Mouse (Mus musculus) forebrain, postnatal 0 days (tissue): Measurements from ENCODE around the gene Aup1. TPM values are rescaled to one million over a fixed set of nuclear protein-coding genes. Genes with fewer than 3 reads are reported as not detected.

Experiments used
- ATAC-seq: fragments of 200-750 bp; cut with Nextera tagmentation; 2 replicates; pipeline ENCODE4 v1.8.0; 2017; ENCODE audit warnings: mild to moderate bottlenecking, moderate library complexity
- DNase-seq: peaks from one replicate; pipeline ENCODE4 v3.0.0-alpha.2; 2015
- H3K27ac ChIP-seq: fragments of 300-500 bp; sonication (generic); 2 replicates; pipeline ENCODE4 v1.5.1; 2014; ENCODE audit warnings: low read depth, mild to moderate bottlenecking, antibody characterized with exemption, low read length, moderate library complexity, mixed read lengths
- H3K27me3 ChIP-seq: fragments of 300-500 bp; sonication (generic); 2 replicates; pipeline ENCODE4 v1.6.1; 2014; ENCODE audit warnings: mild to moderate bottlenecking, low read length, mixed read lengths; ENCODE audit not compliant: insufficient read depth
- H3K36me3 ChIP-seq: fragments of 300-500 bp; sonication (generic); 2 replicates; pipeline ENCODE4 v1.6.1; 2014; ENCODE audit warnings: mild to moderate bottlenecking, moderate library complexity; ENCODE audit not compliant: insufficient read depth
- H3K4me1 ChIP-seq: fragments of 300-500 bp; sonication (generic); 2 replicates; pipeline ENCODE4 v1.6.1; 2014; ENCODE audit warnings: antibody characterized with exemption; ENCODE audit not compliant: insufficient read depth
- H3K4me2 ChIP-seq: fragments of 300-500 bp; sonication (generic); 2 replicates; pipeline ENCODE4 v1.6.1; 2014; ENCODE audit warnings: low read depth, mild to moderate bottlenecking, moderate library complexity
- H3K4me3 ChIP-seq: fragments of 300-500 bp; sonication (generic); 2 replicates; pipeline ENCODE4 v1.5.1; 2014; ENCODE audit warnings: low read depth, low read length, mixed read lengths
- H3K9ac ChIP-seq: fragments of 300-500 bp; sonication (generic); 2 replicates; pipeline ENCODE4 v1.6.1; 2014; ENCODE audit warnings: mild to moderate bottlenecking
- H3K9me3 ChIP-seq: fragments of 300-500 bp; sonication (generic); 2 replicates; pipeline ENCODE4 v1.6.1; 2016; ENCODE audit warnings: low read length
- CTCF ChIP-seq: sonication (generic); IDR thresholded peaks from 2 replicates; pipeline ENCODE4 v1.5.1; 2016; ENCODE audit warnings: antibody characterized with exemption, control low read depth, low read depth
- WGBS: fragments of 180-500 bp; shearing (Covaris S2); extraction: QIAGEN DNeasy Blood & Tissue Kit; methylation state at CpG from one replicate; pipeline ENCODE4 v1.1.7; 2014; 5-methylcytosine and 5-hydroxymethylcytosine counted together
- microRNA counts: library from miRNA; unstranded; fragments of <30 nt; microRNA quantifications from one replicate; lab custom pipeline; 2015
- microRNA-seq, 2 experiments: library from miRNA; unstranded; fragments of <30 nt; microRNA quantifications; one replicate each; pipeline ENCODE4; 2016
- polyA plus RNA-seq: library from polyadenylated mRNA; unstranded; fragments of >200 nt; fragmentation: Nextera tagmentation; extraction: Ambion mirVana; gene quantifications from 2 replicates; pipeline ENCODE4 v1.2.1, GENCODE M21; 2015
- total RNA-seq: library from RNA; depleted of rRNA; stranded (reverse); fragments of >200 nt; gene quantifications from 2 replicates; pipeline ENCODE4 v1.2.3, GENCODE M21; 2014; rRNA removed

Gene Aup1
- total and polyA plus RNA-seq, 2 experiments from 2014 or later, result 129 to 146 TPM

- DNase-seq (peak; percentile 74), ATAC-seq (peak; percentile 70)
- WGBS, result 7% methylated on average over 74 of the region's 74 CpGs
- Histone ChIP-seq H3K9me3 (no peaks in the 10 kb centered on the region), H3K36me3 (no peaks in the 10 kb centered on the region; the same call in 1 of the 2 replicates), H3K4me2 (peak overlapping the region; percentile 99), H3K27me3 (no peaks in the 10 kb centered on the region), H3K4me3 (peak overlapping the region; percentile 66), H3K4me1 (peaks cover 8% of the 10 kb centered on the region; the same call in 1 of the 2 replicates), H3K9ac (peak overlapping the region; percentile 76), H3K27ac (peak overlapping the region; percentile 82)
- TF ChIP-seq CTCF, result peak; percentile 70
Measured at GRCm38 (mm10) chr6:83101688-83102556, 47.6 kb downstream of the Aup1 start.

GRCm38 (mm10) chr6:83103130-83103650 lies 48.9 kb downstream of the Aup1 start:
- Histone ChIP-seq H3K4me3 (peak overlapping the region; percentile 66), H3K9me3 (no peaks in the 10 kb centered on the region), H3K4me2 (peak overlapping the region; percentile 99), H3K9ac (peak overlapping the region; percentile 76), H3K27ac (peak overlapping the region; percentile 35; the same call in 1 of the 2 replicates), H3K27me3 (no peaks in the 10 kb centered on the region), H3K4me1 (peaks cover 12% of the 10 kb centered on the region; the same call in 1 of the 2 replicates), H3K36me3 (no peaks in the 10 kb centered on the region; the same call in 1 of the 2 replicates)
- WGBS, result 50% methylated on average over 11 of the region's 11 CpGs
- DNase-seq (no peak), ATAC-seq (no peak)
- no peak for TF ChIP-seq CTCF

- H3K4me3 ChIP-seq, result no peak overlapping the region
- no peak overlapping the region for H3K27ac ChIP-seq
- H3K4me1 ChIP-seq, result peaks cover 17% of the 10 kb centered on the region; the same call in 1 of the 2 replicates
- no peaks in the 10 kb centered on the region for H3K27me3 ChIP-seq
- DNase-seq (peak; percentile 73), ATAC-seq (peak; percentile 65)
- TF ChIP-seq CTCF, result no peak
- H3K9ac ChIP-seq, result no peak overlapping the region
- no peak overlapping the region for H3K4me2 ChIP-seq
- 36% methylated on average over 4 of the region's 4 CpGs for WGBS
- H3K36me3 ChIP-seq, result no peaks in the 10 kb centered on the region; the same call in 1 of the 2 replicates
- no peaks in the 10 kb centered on the region for H3K9me3 ChIP-seq
Measured at GRCm38 (mm10) chr6:83104158-83104557, 49.8 kb downstream of the Aup1 start.

MicroRNAs within 50 kb of the gene (microRNA counts, 519-probe panel; counts per million panel counts)
- microRNA mmu-miR-3470a+mmu-miR-3470b (lab: Ali Mortazavi, UCI), result not detected

Small RNAs within 50 kb of the gene (microRNA-seq; reads per million reads assigned to microRNA genes)
- gene Mir3470a (0 reads per million in 2 experiments), gene Mir7040 (0 to 0.24 reads per million in 2 experiments)

Other genes with a start within 250 kb of the Aup1 start
- 13.6 and 17.4 TPM in 2 replicates for gene Sema4f, start 114.8 kb upstream of the Aup1 start, total RNA-seq
- 11.5 and 20.6 TPM in 2 replicates for gene Sema4f, start 114.8 kb upstream of the Aup1 start, polyA plus RNA-seq
- gene M1ap, start 107.6 kb upstream of the Aup1 start, total RNA-seq, result 0.10 TPM in 1 of 2 replicates, not detected in the other
- 0.10 TPM in 1 of 2 replicates, not detected in the other for gene M1ap, start 107.6 kb upstream of the Aup1 start, polyA plus RNA-seq
- 3.3 and 3.6 TPM in 2 replicates for gene Dok1, start 21.1 kb upstream of the Aup1 start, total RNA-seq
- 1.4 and 1.5 TPM in 2 replicates for gene Dok1, start 21.1 kb upstream of the Aup1 start, polyA plus RNA-seq
- 3.5 and 4.7 TPM in 2 replicates for gene Loxl3, start 20.3 kb upstream of the Aup1 start, total RNA-seq
- gene Loxl3, start 20.3 kb upstream of the Aup1 start, polyA plus RNA-seq, result 4.3 and 4.5 TPM in 2 replicates
- gene Htra2, start 752 bp downstream of the Aup1 start, total RNA-seq, result 46.1 and 47.0 TPM in 2 replicates
- 75.1 and 81.0 TPM in 2 replicates for gene Htra2, start 752 bp downstream of the Aup1 start, polyA plus RNA-seq
- gene Dqx1, start 3.3 kb downstream of the Aup1 start, total RNA-seq, result 0.05 TPM in 1 of 2 replicates, not detected in the other
- 0.11 and 0.13 TPM in 2 replicates for gene Dqx1, start 3.3 kb downstream of the Aup1 start, polyA plus RNA-seq
- gene Tlx2, start 15.8 kb downstream of the Aup1 start, total RNA-seq, result not detected in 2 replicates
- gene Tlx2, start 15.8 kb downstream of the Aup1 start, polyA plus RNA-seq, result not detected in 2 replicates
- 16.1 and 18.8 TPM in 2 replicates for gene Pcgf1, start 23.3 kb downstream of the Aup1 start, total RNA-seq
- gene Pcgf1, start 23.3 kb downstream of the Aup1 start, polyA plus RNA-seq, result 30.7 and 30.8 TPM in 2 replicates
- 0.46 TPM in 1 of 2 replicates, not detected in the other for gene Lbx2, start 31.8 kb downstream of the Aup1 start, total RNA-seq
- 0.33 TPM in 1 of 2 replicates, not detected in the other for gene Lbx2, start 31.8 kb downstream of the Aup1 start, polyA plus RNA-seq
- 15.3 and 16.6 TPM in 2 replicates for gene Ccdc142, start 47.1 kb downstream of the Aup1 start, total RNA-seq
- 2.1 and 5.6 TPM in 2 replicates for gene Ccdc142, start 47.1 kb downstream of the Aup1 start, polyA plus RNA-seq
- 7.0 and 9.5 TPM in 2 replicates for gene Gm42688, start 47.1 kb downstream of the Aup1 start, total RNA-seq
- 2.4 and 2.9 TPM in 2 replicates for gene Gm42688, start 47.1 kb downstream of the Aup1 start, polyA plus RNA-seq
- 64.6 and 102 TPM in 2 replicates for gene Mrpl53, start 54.5 kb downstream of the Aup1 start, total RNA-seq
- gene Mrpl53, start 54.5 kb downstream of the Aup1 start, polyA plus RNA-seq, result 126 and 141 TPM in 2 replicates
- gene Mogs, start 61.0 kb downstream of the Aup1 start, total RNA-seq, result 39.7 and 43.5 TPM in 2 replicates
- 15.7 and 17.4 TPM in 2 replicates for gene Mogs, start 61.0 kb downstream of the Aup1 start, polyA plus RNA-seq
- gene Wbp1, start 67.0 kb downstream of the Aup1 start, total RNA-seq, result 129 and 151 TPM in 2 replicates
- 104 and 109 TPM in 2 replicates for gene Wbp1, start 67.0 kb downstream of the Aup1 start, polyA plus RNA-seq
- gene Ino80b, start 70.9 kb downstream of the Aup1 start, total RNA-seq, result 40.1 and 44.5 TPM in 2 replicates
- gene Ino80b, start 70.9 kb downstream of the Aup1 start, polyA plus RNA-seq, result 14.9 and 15.3 TPM in 2 replicates
- 17.1 and 19.4 TPM in 2 replicates for gene Rtkn, start 80.9 kb downstream of the Aup1 start, total RNA-seq
- gene Rtkn, start 80.9 kb downstream of the Aup1 start, polyA plus RNA-seq, result 7.9 and 8.1 TPM in 2 replicates
- gene Wdr54, start 101.9 kb downstream of the Aup1 start, total RNA-seq, result 11.1 and 13.4 TPM in 2 replicates
- gene Wdr54, start 101.9 kb downstream of the Aup1 start, polyA plus RNA-seq, result 19.7 and 24.1 TPM in 2 replicates
- 17.0 and 17.5 TPM in 2 replicates for gene 1700003E16Rik, start 101.9 kb downstream of the Aup1 start, total RNA-seq
- gene 1700003E16Rik, start 101.9 kb downstream of the Aup1 start, polyA plus RNA-seq, result 13.9 and 18.3 TPM in 2 replicates
- 97.3 and 126 TPM in 2 replicates for gene Dctn1, start 111.4 kb downstream of the Aup1 start, total RNA-seq
- gene Dctn1, start 111.4 kb downstream of the Aup1 start, polyA plus RNA-seq, result 132 and 152 TPM in 2 replicates
- 1.3 and 1.7 TPM in 2 replicates for gene Slc4a5, start 165.3 kb downstream of the Aup1 start, total RNA-seq
- 0.45 and 1.3 TPM in 2 replicates for gene Slc4a5, start 165.3 kb downstream of the Aup1 start, polyA plus RNA-seq